Mouse (Mus musculus): ENCODE results near the gene Olfr398. TPM values are rescaled to one million over a fixed set of nuclear protein-coding genes. Genes with fewer than 3 reads are reported as not detected.

Olfr398 gene
- not detected in 2 replicates for polyA plus RNA-seq (2012; rRNA removed)

- TF ChIP-seq POLR2A (IDR thresholded peaks at IDR 0.05; ENCODE audit: low read depth, low read length) (no peak), CTCF (IDR thresholded peaks at IDR 0.05; ENCODE audit: extremely low read depth, insufficient read length, insufficient replicate concordance, low read depth, low read length) (no peak)
- H3K27me3 ChIP-seq (ENCODE audit: control insufficient read depth, insufficient read depth, low read length) = no peaks in the 10 kb centered on the region
- no peaks in the 10 kb centered on the region for H3K4me1 ChIP-seq (ENCODE audit: control insufficient read depth, insufficient read depth, insufficient read length, low read length)
- no peak within 1 kb of the TSS for H3K4me3 ChIP-seq (ENCODE audit: low read depth, low read length)
- no peaks in the 10 kb centered on the region for H3K36me3 ChIP-seq (ENCODE audit: control insufficient read depth, insufficient read depth, low read length)
- H3K27ac ChIP-seq (ENCODE audit: insufficient read depth, low read depth, low read length) = no peak within 1 kb of the TSS
Measured at GRCm38 (mm10) chr11:73990307-73990706, at the start of gene Olfr398. Gene Olfr398 (minus strand): TSS chr11:73990407.

GRCm38 (mm10) chr11:73993115-73993514 is 2.9 kb upstream of the Olfr398 start:
- TF ChIP-seq POLR2A (IDR thresholded peaks at IDR 0.05; ENCODE audit: low read depth, low read length) (no peak), CTCF (IDR thresholded peaks at IDR 0.05; ENCODE audit: extremely low read depth, insufficient read length, insufficient replicate concordance, low read depth, low read length) (no peak)
- H3K27me3 ChIP-seq (ENCODE audit: control insufficient read depth, insufficient read depth, low read length) = no peaks in the 10 kb centered on the region
- no peak overlapping the region for H3K4me3 ChIP-seq (ENCODE audit: low read depth, low read length)
- H3K27ac ChIP-seq (ENCODE audit: insufficient read depth, low read depth, low read length) = no peak overlapping the region
- H3K36me3 ChIP-seq (ENCODE audit: control insufficient read depth, insufficient read depth, low read length) = no peaks in the 10 kb centered on the region
- H3K4me1 ChIP-seq (ENCODE audit: control insufficient read depth, insufficient read depth, insufficient read length, low read length) = no peaks in the 10 kb centered on the region

GRCm38 (mm10) chr11:73960517-73960916 is 29.7 kb downstream of the Olfr398 start, which contains the start of gene Olfr397:
Gene Olfr397 (plus strand): TSS chr11:73960817.
- Histone ChIP-seq H3K4me3 (ENCODE audit: low read depth, low read length) (no peak within 1 kb of the TSS), H3K27ac (ENCODE audit: insufficient read depth, low read depth, low read length) (no peak within 1 kb of the TSS), H3K4me1 (ENCODE audit: control insufficient read depth, insufficient read depth, insufficient read length, low read length) (no peaks in the 10 kb centered on the region), H3K27me3 (ENCODE audit: control insufficient read depth, insufficient read depth, low read length) (no peaks in the 10 kb centered on the region), H3K36me3 (ENCODE audit: control insufficient read depth, insufficient read depth, low read length) (no peaks in the 10 kb centered on the region)
- no peak for TF ChIP-seq POLR2A (IDR thresholded peaks at IDR 0.05; ENCODE audit: low read depth, low read length)
- no peak for TF ChIP-seq CTCF (IDR thresholded peaks at IDR 0.05; ENCODE audit: extremely low read depth, insufficient read length, insufficient replicate concordance, low read depth, low read length)
- WGBS = 74% methylated on average over 1 of the region's 1 CpGs

- TF ChIP-seq POLR2A (IDR thresholded peaks at IDR 0.05; ENCODE audit: low read depth, low read length) (no peak), CTCF (IDR thresholded peaks at IDR 0.05; ENCODE audit: extremely low read depth, insufficient read length, insufficient replicate concordance, low read depth, low read length) (no peak)
- Histone ChIP-seq H3K27ac (ENCODE audit: insufficient read depth, low read depth, low read length) (no peak within 1 kb of the TSS), H3K4me3 (ENCODE audit: low read depth, low read length) (no peak within 1 kb of the TSS), H3K36me3 (ENCODE audit: control insufficient read depth, insufficient read depth, low read length) (no peaks in the 10 kb centered on the region), H3K27me3 (ENCODE audit: control insufficient read depth, insufficient read depth, low read length) (no peaks in the 10 kb centered on the region), H3K4me1 (ENCODE audit: control insufficient read depth, insufficient read depth, insufficient read length, low read length) (no peaks in the 10 kb centered on the region)
Measured at GRCm38 (mm10) chr11:73936377-73936776, 53.8 kb downstream of the Olfr398 start, which contains the start of gene Olfr23. Gene Olfr23 (plus strand): TSS chr11:73936677.

Other genes with a start within 250 kb of the Olfr398 start
- gene Olfr389, start 209.7 kb downstream of the Olfr398 start, polyA plus RNA-seq (2012; rRNA removed) = not detected in 2 replicates
- not detected in 2 replicates for gene Olfr390, start 207.4 kb downstream of the Olfr398 start, polyA plus RNA-seq (2012; rRNA removed)
- not detected in 2 replicates for gene Olfr391-ps, start 187.4 kb downstream of the Olfr398 start, polyA plus RNA-seq (2012; rRNA removed)
- not detected in 2 replicates for gene Olfr392, start 173.4 kb downstream of the Olfr398 start, polyA plus RNA-seq (2012; rRNA removed)
- not detected in 2 replicates for gene Olfr393, start 139.0 kb downstream of the Olfr398 start, polyA plus RNA-seq (2012; rRNA removed)
- not detected in 2 replicates for gene Olfr394, start 99.6 kb downstream of the Olfr398 start, polyA plus RNA-seq (2012; rRNA removed)
- gene Olfr395, start 81.1 kb downstream of the Olfr398 start, polyA plus RNA-seq (2012; rRNA removed) = not detected in 2 replicates
- not detected in 2 replicates for gene Olfr23, start 53.7 kb downstream of the Olfr398 start, polyA plus RNA-seq (2012; rRNA removed)
- gene Olfr397, start 29.6 kb downstream of the Olfr398 start, polyA plus RNA-seq (2012; rRNA removed) = not detected in 2 replicates
- gene Olfr139, start 66.1 kb upstream of the Olfr398 start, polyA plus RNA-seq (2012; rRNA removed) = not detected in 2 replicates
- gene Olfr399, start 66.2 kb upstream of the Olfr398 start, polyA plus RNA-seq (2012; rRNA removed) = not detected in 2 replicates
- gene Zfp616, start 79.5 kb upstream of the Olfr398 start, polyA plus RNA-seq (2012; rRNA removed) = not detected in 2 replicates
- not detected in 2 replicates for gene Olfr401, start 123.3 kb upstream of the Olfr398 start, polyA plus RNA-seq (2012; rRNA removed)
- gene Olfr402, start 163.1 kb upstream of the Olfr398 start, polyA plus RNA-seq (2012; rRNA removed) = not detected in 2 replicates
- not detected in 2 replicates for gene Olfr403, start 195.8 kb upstream of the Olfr398 start, polyA plus RNA-seq (2012; rRNA removed)
- not detected in 2 replicates for gene Olfr43, start 221.0 kb upstream of the Olfr398 start, polyA plus RNA-seq (2012; rRNA removed)

All from small intestine, adult 2 months (tissue).